30 mouse cellular contexts compared by ENCODE assay signal in genomic region chr1:153227916-153228315, GRCm38 (mm10). TPM values are rescaled to one million over a fixed set of nuclear protein-coding genes. Genes with fewer than 3 reads are reported as not detected.
A peak's percentile ranks its signal among the peaks of the same experiment; 100 is the strongest.
DNase-seq lines count a peak whose midpoint lies in the region; ATAC-seq and TF ChIP-seq lines count a peak whose summit lies in the region.
"Had no signal": no experiment of that assay in that cellular context is flagged by ENCODE, and none has a peak within 500 bp of the region (broad histone marks: within the 10 kb centered on the region; RNA-seq: fewer than 3 reads in every experiment).

No protein-coding gene starts in this region.

- H3K27ac ChIP-seq in lung, embryonic 15.5 days: no peak overlapping the region
- 0 out of 2 replicates have a peak overlapping the region, but pooled peaks have one; percentile 26 for H3K27ac ChIP-seq in lung, postnatal 0 days (ENCODE audit: low read length)
- H3K27ac ChIP-seq: embryonic facial prominence, embryonic 10.5 days; embryonic facial prominence, embryonic 13.5 days; forebrain, embryonic 12.5 days; forebrain, embryonic 15.5 days; hindbrain, embryonic 10.5 days; hindbrain, embryonic 13.5 days had no signal

- no peak for TF ChIP-seq CTCF in lung, adult 2 months (IDR thresholded peaks at IDR 0.05; ENCODE audit: insufficient read depth, low read length)
- no peak for TF ChIP-seq CTCF in lung, postnatal 0 days (IDR thresholded peaks at IDR 0.05)

- peaks cover 90% of the 10 kb centered on the region for H3K36me3 ChIP-seq in lung, embryonic 15.5 days
- peaks cover 36% of the 10 kb centered on the region; the same call in 1 of the 2 replicates for H3K36me3 ChIP-seq in lung, postnatal 0 days (ENCODE audit: insufficient read depth, low read length)

- intact Hi-C loops in heart, postnatal 14 days (cut with DNase I): no loop called here

- peaks cover 16% of the 10 kb centered on the region for H3K4me1 ChIP-seq in lung, embryonic 15.5 days
- H3K4me1 ChIP-seq in lung, adult 2 months (ENCODE audit: control insufficient read depth, insufficient read depth, low read length): peaks cover 10% of the 10 kb centered on the region
- no peaks in the 10 kb centered on the region for H3K4me1 ChIP-seq in lung, postnatal 0 days (ENCODE audit: insufficient read depth, low read depth, low read length)
- H3K4me1 ChIP-seq: embryonic facial prominence, embryonic 10.5 days; forebrain, embryonic 12.5 days; forebrain, embryonic 15.5 days; hindbrain, embryonic 10.5 days; hindbrain, embryonic 13.5 days had no signal

- H3K4me2 ChIP-seq in lung, embryonic 15.5 days: no peak overlapping the region
- H3K4me2 ChIP-seq in lung, postnatal 0 days (replicated peaks; ENCODE audit: low read depth, low read length): no peak overlapping the region
- H3K4me2 ChIP-seq: embryonic facial prominence, embryonic 13.5 days; forebrain, embryonic 12.5 days; forebrain, embryonic 15.5 days; heart, embryonic 11.5 days; hindbrain, embryonic 13.5 days had no signal

- no peak for TF ChIP-seq POLR2A in lung, adult 2 months (IDR thresholded peaks at IDR 0.05; ENCODE audit: borderline replicate concordance, extremely low read depth, low read depth, low read length)

- WGBS in lung, embryonic 15.5 days: 32% methylated on average over 4 of the region's 4 CpGs
- WGBS in lung, adult 2 months: 29% methylated on average over 4 of the region's 4 CpGs
- WGBS in lung, postnatal 0 days: 39% methylated on average over 4 of the region's 4 CpGs

- no peaks in the 10 kb centered on the region for H3K27me3 ChIP-seq in lung, embryonic 15.5 days
- no peaks in the 10 kb centered on the region for H3K27me3 ChIP-seq in lung, postnatal 0 days (replicated peaks; ENCODE audit: insufficient read depth, low read length)
- H3K27me3 ChIP-seq: CH12.LX; embryonic facial prominence, embryonic 13.5 days; forebrain, embryonic 12.5 days; forebrain, embryonic 15.5 days; hindbrain, embryonic 13.5 days; Patski had no signal

- no peak overlapping the region for H3K4me3 ChIP-seq in lung, embryonic 15.5 days
- H3K4me3 ChIP-seq in lung, adult 2 months (replicated peaks; ENCODE audit: extremely low read depth, low read depth, low read length): no peak overlapping the region
- no peak overlapping the region for H3K4me3 ChIP-seq in lung, postnatal 0 days (ENCODE audit: low read depth, low read length)
- H3K4me3 ChIP-seq: embryonic facial prominence, embryonic 10.5 days; embryonic facial prominence, embryonic 13.5 days; erythroblast, embryonic 14.5 days; forebrain, embryonic 12.5 days; forebrain, embryonic 15.5 days; hindbrain, embryonic 10.5 days; hindbrain, embryonic 13.5 days had no signal

- H3K9ac ChIP-seq in lung, embryonic 15.5 days: no peak overlapping the region
- H3K9ac ChIP-seq in lung, postnatal 0 days (replicated peaks; ENCODE audit: low read depth): no peak overlapping the region
- H3K9ac ChIP-seq: embryonic facial prominence, embryonic 13.5 days; forebrain, embryonic 12.5 days; forebrain, embryonic 15.5 days; hindbrain, embryonic 13.5 days had no signal

- H3K9me3 ChIP-seq in lung, embryonic 15.5 days: no peaks in the 10 kb centered on the region
- H3K9me3 ChIP-seq in lung, postnatal 0 days (ENCODE audit: low read length): no peaks in the 10 kb centered on the region
- H3K9me3 ChIP-seq: embryonic facial prominence, embryonic 10.5 days; embryonic facial prominence, embryonic 13.5 days; forebrain, embryonic 12.5 days; forebrain, embryonic 15.5 days; G1E; hindbrain, embryonic 10.5 days; hindbrain, embryonic 13.5 days had no signal

- peak; percentile 39; the same call in 1 of the 2 replicates for ATAC-seq in lung, embryonic 15.5 days (ENCODE audit: borderline replicate concordance, extremely low read depth, low FRiP score, low TSS enrichment)
- peak; percentile 16; the same call in 1 of the 2 replicates for ATAC-seq in lung, postnatal 0 days
- ATAC-seq: forebrain, embryonic 15.5 days; hindbrain, embryonic 16.5 days; Patski had no signal

- peak; percentile 64 for TF ChIP-seq EP300 in lung, postnatal 0 days (IDR thresholded peaks at IDR 0.05)

- peak; percentile 72 for DNase-seq in heart, adult 11 months
- no peak for DNase-seq in heart, postnatal 14 days
- DNase-seq in lung, adult 2 months: no peak
- DNase-seq in lung, postnatal 0 days (ENCODE audit: low spot score): peak; percentile 47
- peak; percentile 60 for DNase-seq in lung, postnatal 36 days
- DNase-seq in kidney, adult 18-20 months: no peak
- DNase-seq: adrenal gland, postnatal 10 days; adrenal gland, postnatal 36 days; B cell, adult 2 months; cerebellum, adult 11-12 months; cerebellum, adult 8-10 months; cerebellum, postnatal 10 days; cerebellum, postnatal 36 days; embryo, embryonic 11 days; gastrocnemius, postnatal 14 days; heart, adult 18-20 months; heart, postnatal 36 days had no signal

RNA-seq across cellular contexts. Expression of gene Lamc2, which starts 41.7 kb away (rescaled TPM):
- total RNA-seq in heart, postnatal 14 days (2021): 10 to 100 TPM in 1 of 2 experiments, 1 to 10 TPM in 1; 6.9 to 10.7 TPM
- polyA plus RNA-seq in lung, embryonic 15.5 days (2015; fragmentation: Nextera tagmentation; extraction: Ambion mirVana): 58.5 and 64.8 TPM in 2 replicates
- polyA plus RNA-seq in lung, adult 2 months (2012; rRNA removed): 36.4 and 37.5 TPM in 2 replicates
- polyA plus RNA-seq in lung, postnatal 0 days (2015; fragmentation: Nextera tagmentation; extraction: Ambion mirVana): 62.9 and 69.0 TPM in 2 replicates
- polyA plus RNA-seq: G1E had no signal

Comparison
In these comparisons a context has a peak if more than half of its experiments do, and no peak if none do; other contexts are left out.
1. DNase-seq: peak in heart, adult 11 months (single experiment), lung, postnatal 0 days (single experiment) and lung, postnatal 36 days (single experiment); none in heart, postnatal 14 days (0 of 2), lung, adult 2 months (single experiment) and kidney, adult 18-20 months (single experiment).